Mouse (Mus musculus): ENCODE data around the gene Lman1l. TPM values are rescaled to one million over a fixed set of nuclear protein-coding genes. Genes with fewer than 3 reads are reported as not detected.

The Lman1l gene
- polyA plus RNA-seq, 1 experiment from 2014 or later = not detected

DNA sequence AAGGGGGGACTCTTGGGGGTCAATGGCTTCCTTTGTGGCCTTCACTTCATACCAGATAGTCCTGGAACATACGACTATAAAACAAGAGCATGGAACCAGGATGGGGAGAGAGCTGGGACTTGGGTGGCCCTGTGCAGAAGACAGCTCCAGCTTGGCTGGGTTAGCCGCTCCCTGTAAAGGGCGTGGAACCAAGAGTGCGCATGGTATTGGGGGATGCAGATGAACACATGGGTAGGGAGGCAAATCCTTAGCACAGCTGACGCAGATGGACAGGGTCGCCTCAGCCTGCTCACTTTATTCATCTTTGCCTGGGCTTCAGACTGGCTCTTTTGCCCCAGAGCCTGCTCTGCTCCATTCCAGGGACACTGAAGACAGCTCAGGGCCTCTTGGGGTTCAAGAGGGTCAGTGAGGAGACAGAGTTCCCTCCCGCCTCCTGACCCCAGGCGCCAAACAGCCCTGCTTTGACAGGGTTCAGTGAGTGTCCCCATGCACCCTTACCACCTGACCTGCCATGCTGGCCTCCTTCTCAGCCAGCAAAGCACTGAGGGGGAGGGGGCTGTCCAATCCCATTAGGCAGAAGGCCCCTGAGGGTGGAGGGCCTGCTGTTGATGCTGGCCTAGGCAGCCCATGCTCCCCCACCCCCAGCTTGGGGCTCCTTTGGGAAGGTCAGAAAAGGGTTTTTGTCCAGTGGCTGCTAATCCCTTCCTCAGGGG lies 21.6 kb downstream of the Lman1l start:
- Histone ChIP-seq H3K9ac (no peak overlapping the region), H3K27ac (no peak overlapping the region), H3K4me1 (replicated peaks; ENCODE audit: control insufficient read depth, insufficient read depth, low read length) (peaks cover 21% of the 10 kb centered on the region), H3K27me3 (ENCODE audit: control insufficient read depth, insufficient read depth, low read length) (no peaks in the 10 kb centered on the region), H3K4me3 (replicated peaks; ENCODE audit: low read length) (no peak overlapping the region), H3K4me2 (replicated peaks) (no peak overlapping the region), H3K9me3 (ENCODE audit: control insufficient read depth, low read length) (no peaks in the 10 kb centered on the region), H3K36me3 (replicated peaks; ENCODE audit: control insufficient read depth, insufficient read depth) (peaks cover 15% of the 10 kb centered on the region)
- no peak for DNase-seq (ENCODE audit: low spot score)
- no peak for ATAC-seq (ENCODE audit: low FRiP score)
- WGBS = 38% methylated on average over 8 of the region's 8 CpGs

DNA sequence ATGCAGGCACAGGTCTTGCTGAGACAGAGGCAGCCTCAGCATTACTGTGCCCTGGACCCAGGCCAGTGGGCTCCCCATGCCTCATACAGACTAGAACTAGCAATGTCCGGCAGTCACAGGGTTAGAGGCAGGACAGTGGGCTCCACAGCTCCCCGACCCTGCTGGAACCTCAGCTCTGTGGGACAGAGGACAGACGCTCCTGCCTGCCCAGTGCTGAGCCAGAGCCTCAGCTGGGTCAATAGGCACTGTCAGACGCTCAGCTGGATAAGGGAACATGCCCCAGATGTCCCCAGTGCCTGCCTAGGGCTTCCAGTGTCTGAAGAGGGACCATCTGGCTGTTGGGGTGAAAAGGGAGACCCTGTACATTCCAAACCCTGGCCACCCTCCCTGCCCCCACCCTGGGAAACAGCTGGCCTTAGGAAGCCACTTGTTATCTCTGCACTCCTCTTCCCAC lies 22.6 kb downstream of the Lman1l start:
- Histone ChIP-seq H3K27me3 (ENCODE audit: control insufficient read depth, insufficient read depth, low read length) (no peaks in the 10 kb centered on the region), H3K9me3 (ENCODE audit: control insufficient read depth, low read length) (no peaks in the 10 kb centered on the region), H3K4me2 (replicated peaks) (no peak overlapping the region), H3K4me3 (replicated peaks; ENCODE audit: low read length) (no peak overlapping the region), H3K4me1 (replicated peaks; ENCODE audit: control insufficient read depth, insufficient read depth, low read length) (peaks cover 21% of the 10 kb centered on the region), H3K27ac (no peak overlapping the region), H3K9ac (no peak overlapping the region), H3K36me3 (replicated peaks; ENCODE audit: control insufficient read depth, insufficient read depth) (peaks cover 26% of the 10 kb centered on the region)
- ATAC-seq (ENCODE audit: low FRiP score) = 0 out of 2 replicates have a peak, but pooled peaks have one; percentile 10
- no peak for DNase-seq (ENCODE audit: low spot score)
- 23% methylated on average over 4 of the region's 4 CpGs for WGBS

DNA sequence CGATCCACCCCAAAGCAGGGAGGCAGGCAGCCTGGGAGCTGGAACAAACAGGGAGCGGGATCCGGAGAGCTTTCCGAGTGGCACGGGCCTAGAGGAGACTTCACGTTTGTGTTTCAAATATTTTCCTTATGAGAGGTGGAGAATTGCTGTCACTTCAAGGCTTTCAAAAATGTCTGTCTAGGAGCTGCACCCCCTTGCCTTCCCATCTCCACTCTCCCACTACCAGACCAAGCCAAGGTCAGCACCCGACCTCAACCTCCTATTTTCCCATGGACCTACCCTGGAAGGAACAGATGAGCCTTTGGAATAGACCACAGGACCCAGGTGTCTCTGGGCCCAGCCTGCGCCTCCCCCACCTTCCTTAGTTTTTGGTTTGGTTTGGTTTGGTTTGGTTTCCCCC lies 23.3 kb downstream of the Lman1l start:
- 86% methylated on average over 8 of the region's 8 CpGs for WGBS
- ATAC-seq (ENCODE audit: low FRiP score) (no peak), DNase-seq (ENCODE audit: low spot score) (no peak)
- Histone ChIP-seq H3K9me3 (ENCODE audit: control insufficient read depth, low read length) (no peaks in the 10 kb centered on the region), H3K9ac (no peak overlapping the region), H3K27ac (no peak overlapping the region), H3K4me2 (replicated peaks) (no peak overlapping the region), H3K4me3 (replicated peaks; ENCODE audit: low read length) (no peak overlapping the region), H3K36me3 (replicated peaks; ENCODE audit: control insufficient read depth, insufficient read depth) (peaks cover 32% of the 10 kb centered on the region), H3K27me3 (ENCODE audit: control insufficient read depth, insufficient read depth, low read length) (no peaks in the 10 kb centered on the region), H3K4me1 (replicated peaks; ENCODE audit: control insufficient read depth, insufficient read depth, low read length) (peaks cover 21% of the 10 kb centered on the region)

DNA sequence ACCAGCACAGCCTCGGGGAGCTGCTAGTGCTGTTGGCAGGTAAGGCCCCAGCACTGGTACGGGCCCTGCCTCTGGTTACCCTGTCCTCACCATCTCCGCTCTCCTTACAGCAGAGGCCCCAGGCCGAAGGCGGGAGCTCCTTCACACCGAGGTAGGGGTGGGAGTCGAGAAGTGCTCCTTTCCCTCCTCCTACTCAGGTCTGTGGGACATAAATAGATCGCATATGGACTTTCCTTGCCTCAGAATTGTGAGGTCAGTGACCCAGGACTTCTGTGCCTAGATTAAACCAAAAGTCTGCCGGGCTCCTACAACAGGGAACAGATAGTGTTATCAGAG lies 26.4 kb downstream of the Lman1l start:
- Histone ChIP-seq H3K4me2 (replicated peaks) (no peak overlapping the region), H3K27ac (no peak overlapping the region), H3K9ac (no peak overlapping the region), H3K36me3 (replicated peaks; ENCODE audit: control insufficient read depth, insufficient read depth) (peaks cover 34% of the 10 kb centered on the region), H3K9me3 (ENCODE audit: control insufficient read depth, low read length) (no peaks in the 10 kb centered on the region), H3K27me3 (ENCODE audit: control insufficient read depth, insufficient read depth, low read length) (no peaks in the 10 kb centered on the region), H3K4me3 (replicated peaks; ENCODE audit: low read length) (no peak overlapping the region), H3K4me1 (replicated peaks; ENCODE audit: control insufficient read depth, insufficient read depth, low read length) (peaks cover 16% of the 10 kb centered on the region)
- no peak for DNase-seq (ENCODE audit: low spot score)
- WGBS = 70% methylated on average over 9 of the region's 9 CpGs
- ATAC-seq (ENCODE audit: low FRiP score) = no peak

DNA sequence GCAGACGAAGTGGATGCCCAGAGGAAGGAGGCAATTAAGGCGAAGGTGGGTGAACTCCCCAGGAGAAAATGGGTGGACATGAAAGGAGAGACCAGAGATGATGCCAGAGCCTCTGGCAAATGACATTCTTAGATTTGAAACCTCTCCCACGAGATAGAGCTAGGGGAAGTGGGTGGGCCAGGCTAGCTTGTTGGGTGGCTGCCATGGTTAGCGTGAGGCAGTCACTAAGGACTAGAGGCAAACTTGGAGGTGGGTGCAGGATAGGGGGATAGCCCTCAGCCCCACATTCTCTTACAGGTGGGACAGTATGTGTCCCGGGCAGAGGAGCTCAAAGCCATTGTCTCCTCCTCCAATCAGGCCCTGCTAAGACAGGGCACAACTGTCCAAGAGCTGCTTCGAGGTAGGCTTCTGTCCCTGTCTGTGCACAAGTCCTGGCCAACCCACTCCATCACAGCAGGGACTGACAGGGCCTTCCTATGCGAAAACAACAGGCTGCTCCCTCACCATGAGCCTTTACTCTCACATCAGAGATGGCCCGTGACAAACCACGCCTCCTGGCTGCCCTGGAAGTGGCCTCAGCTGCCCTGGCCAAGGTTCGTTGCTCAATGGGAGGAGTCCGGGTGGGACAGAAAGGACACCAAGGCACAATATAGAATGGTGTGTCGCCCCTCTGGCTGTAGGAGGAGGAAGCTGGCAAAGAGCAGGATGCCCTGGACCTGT lies 27.0 kb downstream of the Lman1l start:
- DNase-seq (ENCODE audit: low spot score) = no peak
- no peak for ATAC-seq (ENCODE audit: low FRiP score)
- no peak overlapping the region for H3K4me2 ChIP-seq (replicated peaks)
- H3K4me3 ChIP-seq (replicated peaks; ENCODE audit: low read length) = no peak overlapping the region
- H3K9ac ChIP-seq = no peak overlapping the region
- H3K27me3 ChIP-seq (ENCODE audit: control insufficient read depth, insufficient read depth, low read length) = no peaks in the 10 kb centered on the region
- H3K36me3 ChIP-seq (replicated peaks; ENCODE audit: control insufficient read depth, insufficient read depth) = peaks cover 34% of the 10 kb centered on the region
- H3K9me3 ChIP-seq (ENCODE audit: control insufficient read depth, low read length) = no peaks in the 10 kb centered on the region
- H3K4me1 ChIP-seq (replicated peaks; ENCODE audit: control insufficient read depth, insufficient read depth, low read length) = peaks cover 16% of the 10 kb centered on the region
- WGBS = 39% methylated on average over 12 of the region's 12 CpGs
- H3K27ac ChIP-seq = no peak overlapping the region

DNA sequence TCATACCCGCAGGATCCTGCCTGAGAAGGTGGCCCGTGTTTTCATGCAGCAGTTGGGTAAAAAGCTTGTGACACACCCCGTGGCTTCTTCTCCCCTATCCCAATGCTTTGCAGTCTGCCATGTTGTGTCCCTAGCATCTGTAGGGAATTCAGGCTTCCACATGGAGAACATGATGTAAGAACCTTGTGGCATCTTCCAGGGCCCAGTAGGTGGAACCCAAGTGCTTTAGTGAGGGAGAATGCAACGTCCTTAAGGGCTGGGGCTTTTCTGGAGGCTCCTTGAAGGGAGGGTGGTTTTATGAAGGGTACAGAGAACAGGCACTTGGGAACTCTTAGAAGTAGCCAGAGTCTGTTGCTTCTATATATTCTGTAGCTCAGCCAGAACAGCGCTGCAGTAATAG lies 29.8 kb downstream of the Lman1l start:
- peaks cover 8% of the 10 kb centered on the region for H3K4me1 ChIP-seq (replicated peaks; ENCODE audit: control insufficient read depth, insufficient read depth, low read length)
- DNase-seq (ENCODE audit: low spot score) = no peak
- 32% methylated on average over 5 of the region's 5 CpGs for WGBS

DNA sequence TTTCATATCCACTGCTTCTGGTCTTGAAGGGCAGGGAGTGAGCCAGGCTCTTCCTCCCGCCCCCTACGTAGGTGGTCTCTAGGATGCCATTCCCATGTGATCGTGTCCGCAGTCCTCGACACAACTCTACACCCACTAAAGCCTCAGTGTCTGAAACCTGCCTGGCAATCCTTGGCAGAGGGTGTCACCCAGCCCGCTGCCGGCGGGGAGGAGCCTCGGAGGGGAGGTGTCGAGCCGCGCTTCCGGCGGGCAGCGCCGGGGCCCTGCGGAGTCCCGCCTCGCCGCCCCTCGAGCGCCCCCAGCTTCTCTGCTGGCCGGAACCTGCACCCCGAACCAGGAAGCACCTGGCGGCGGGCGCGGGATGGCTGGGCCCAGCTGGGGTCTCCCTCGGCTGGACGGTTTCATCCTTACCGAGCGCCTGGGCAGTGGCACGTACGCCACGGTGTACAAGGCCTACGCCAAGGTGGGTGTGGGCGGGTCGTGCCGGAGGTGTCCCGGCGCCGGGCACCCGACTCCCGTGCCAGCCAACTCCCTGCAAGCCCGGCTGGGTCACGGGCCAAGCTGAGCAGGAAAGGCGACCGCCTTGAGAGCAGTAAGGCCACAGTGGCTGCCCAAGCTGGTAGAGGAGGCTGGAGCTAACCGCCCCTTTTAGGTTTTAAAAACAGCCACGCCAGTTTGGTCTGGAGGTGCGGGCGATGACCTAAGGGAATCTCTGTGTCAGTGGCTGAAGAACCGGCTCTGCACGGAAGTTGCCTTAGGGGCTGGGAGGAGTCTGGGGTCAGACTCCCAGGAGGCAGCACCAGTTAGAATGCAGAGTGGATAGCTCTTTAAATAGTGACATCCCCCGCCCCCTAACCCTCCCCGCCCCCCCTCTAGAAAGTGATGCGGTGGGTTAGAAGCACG lies 31.1 kb downstream of the Lman1l start, which contains the start of gene Ulk3:
TSS of gene Ulk3 (plus strand) at position 229 of the 903 bp plus-strand sequence.
- WGBS = under 1% methylated on average over 58 of the region's 58 CpGs
- H3K4me1 ChIP-seq (replicated peaks; ENCODE audit: control insufficient read depth, insufficient read depth, low read length) = peaks cover 8% of the 10 kb centered on the region
- peak; percentile 79 for ATAC-seq (ENCODE audit: low FRiP score)

More for the DNA sequence above, 29.8 kb downstream of the Lman1l start:
- peak overlapping the region; percentile 55; the same call in 1 of the 2 replicates for H3K4me3 ChIP-seq (replicated peaks; ENCODE audit: low read length)
- peaks cover 54% of the 10 kb centered on the region for H3K36me3 ChIP-seq (replicated peaks; ENCODE audit: control insufficient read depth, insufficient read depth)
- H3K9me3 ChIP-seq (ENCODE audit: control insufficient read depth, low read length) = no peaks in the 10 kb centered on the region
- H3K27me3 ChIP-seq (ENCODE audit: control insufficient read depth, insufficient read depth, low read length) = no peaks in the 10 kb centered on the region
- H3K4me2 ChIP-seq (replicated peaks) = no peak overlapping the region
- ATAC-seq (ENCODE audit: low FRiP score) = no peak
- no peak overlapping the region for H3K9ac ChIP-seq
- H3K27ac ChIP-seq = no peak overlapping the region

DNA sequence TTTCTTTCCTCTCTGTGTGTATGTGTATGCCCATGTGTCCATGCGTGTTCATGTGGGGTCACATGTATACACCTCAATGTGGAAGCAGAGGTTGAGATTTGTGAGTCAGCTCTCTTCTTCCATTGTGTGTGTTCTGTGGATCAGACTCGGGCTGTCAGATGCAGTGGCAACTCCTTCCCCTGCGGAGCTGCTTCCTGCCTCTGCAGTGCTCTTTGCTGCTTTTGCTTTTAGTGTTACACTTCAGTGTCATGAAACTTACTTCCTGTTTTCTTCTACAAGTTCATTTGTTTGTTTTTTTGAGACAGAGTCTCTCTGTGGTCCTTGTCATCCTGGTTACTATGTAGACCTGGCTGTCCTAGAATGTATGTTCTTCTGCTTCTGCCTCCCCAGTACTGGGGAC lies 35.6 kb downstream of the Lman1l start:
- peaks cover 76% of the 10 kb centered on the region for H3K36me3 ChIP-seq (replicated peaks; ENCODE audit: control insufficient read depth, insufficient read depth)
- DNase-seq (ENCODE audit: low spot score) (no peak), ATAC-seq (ENCODE audit: low FRiP score) (no peak)
- H3K4me3 ChIP-seq (replicated peaks; ENCODE audit: low read length) = no peak overlapping the region
- H3K4me1 ChIP-seq (replicated peaks; ENCODE audit: control insufficient read depth, insufficient read depth, low read length) = peaks cover 2% of the 10 kb centered on the region
- 88% methylated on average over 3 of the region's 3 CpGs for WGBS
- H3K9me3 ChIP-seq (ENCODE audit: control insufficient read depth, low read length) = no peaks in the 10 kb centered on the region
- H3K4me2 ChIP-seq (replicated peaks) = no peak overlapping the region
- no peaks in the 10 kb centered on the region for H3K27me3 ChIP-seq (ENCODE audit: control insufficient read depth, insufficient read depth, low read length)
- no peak overlapping the region for H3K27ac ChIP-seq
- no peak overlapping the region for H3K9ac ChIP-seq

More for the DNA sequence above, 31.1 kb downstream of the Lman1l start, which contains the start of gene Ulk3:
- H3K36me3 ChIP-seq (replicated peaks; ENCODE audit: control insufficient read depth, insufficient read depth) = peaks cover 54% of the 10 kb centered on the region
- peak within 1 kb of the TSS; percentile 88 for H3K4me2 ChIP-seq (replicated peaks)
- peak; percentile 65 for DNase-seq (ENCODE audit: low spot score)
- no peaks in the 10 kb centered on the region for H3K9me3 ChIP-seq (ENCODE audit: control insufficient read depth, low read length)
- H3K27me3 ChIP-seq (ENCODE audit: control insufficient read depth, insufficient read depth, low read length) = no peaks in the 10 kb centered on the region
- H3K9ac ChIP-seq = peak within 1 kb of the TSS; percentile 79
- peak within 1 kb of the TSS; percentile 55 for H3K4me3 ChIP-seq (replicated peaks; ENCODE audit: low read length)
- peak within 1 kb of the TSS; percentile 69 for H3K27ac ChIP-seq
